Mouse (Mus musculus) limb, embryonic 14.5 days (tissue): ENCODE results near the gene Aida. TPM values are rescaled to one million over a fixed set of nuclear protein-coding genes. Genes with fewer than 3 reads are reported as not detected.

ENCODE experiments used
- ATAC-seq: fragments of 200-750 bp; cut with Nextera tagmentation; 2 replicates; pipeline ENCODE4 v1.8.0; 2017; ENCODE audit warnings: low read depth, moderate number of reproducible peaks, moderate TSS enrichment; ENCODE audit not compliant: low FRiP score
- DNase-seq: peaks from one replicate; pipeline ENCODE4 v3.0.0-alpha.2; 2015; ENCODE audit warnings: low spot score
- H3K27ac ChIP-seq: fragments of 300-500 bp; sonication (generic); replicated peaks from 2 replicates; pipeline ENCODE4 v1.5.1; 2014; ENCODE audit warnings: low read depth, mild to moderate bottlenecking, low read length, moderate library complexity, mixed read lengths
- H3K27me3 ChIP-seq: fragments of 300-500 bp; sonication (generic); 2 replicates; pipeline ENCODE4 v1.6.1; 2014; ENCODE audit warnings: low read length, mixed read lengths; ENCODE audit not compliant: control insufficient read depth, insufficient read depth
- H3K36me3 ChIP-seq: fragments of 300-500 bp; sonication (generic); 2 replicates; pipeline ENCODE4 v1.6.1; 2014; ENCODE audit warnings: mild to moderate bottlenecking, low read length, moderate library complexity, mixed read lengths; ENCODE audit not compliant: control insufficient read depth, insufficient read depth
- H3K4me1 ChIP-seq: fragments of 300-500 bp; sonication (generic); 2 replicates; pipeline ENCODE4 v1.6.1; 2014; ENCODE audit warnings: antibody characterized with exemption, low read length, mixed read lengths; ENCODE audit not compliant: control insufficient read depth, insufficient read depth
- H3K4me2 ChIP-seq: fragments of 300-500 bp; sonication (generic); replicated peaks from 2 replicates; pipeline ENCODE4 v1.6.1; 2014; ENCODE audit warnings: low read depth, mild to moderate bottlenecking, low read length, moderate library complexity; ENCODE audit not compliant: severe bottlenecking
- H3K4me3 ChIP-seq: fragments of 300-500 bp; sonication (generic); replicated peaks from 2 replicates; pipeline ENCODE4 v1.5.1; 2014; ENCODE audit warnings: low read length
- H3K9ac ChIP-seq: fragments of 300-500 bp; sonication (generic); 2 replicates; pipeline ENCODE4 v1.6.1; 2014; ENCODE audit warnings: mild to moderate bottlenecking, low read depth, low read length, moderate library complexity; ENCODE audit not compliant: severe bottlenecking
- H3K9me3 ChIP-seq: fragments of 300-500 bp; sonication (generic); 2 replicates; pipeline ENCODE4 v1.6.1; 2016; ENCODE audit warnings: low read length; ENCODE audit not compliant: control insufficient read depth
- POLR2A ChIP-seq: fragments of 200-500 bp; IDR thresholded peaks from 2 replicates; pipeline ENCODE4 v1.8.0; 2012; ENCODE audit warnings: inconsistent platforms, mild to moderate bottlenecking, moderate library complexity, borderline replicate concordance; ENCODE audit not compliant: insufficient read depth, insufficient read length; ENCODE audit errors: extremely low read depth
- WGBS: fragments of 180-500 bp; shearing (Covaris S2); extraction: QIAGEN DNeasy Blood & Tissue Kit; methylation state at CpG from one replicate; pipeline ENCODE4 v1.1.7; 2014; 5-methylcytosine and 5-hydroxymethylcytosine counted together
- polyA plus RNA-seq, 2 experiments: library from polyadenylated mRNA; depleted of rRNA in 1 of 2; stranded (reverse) in 1 of 2; unstranded in 1 of 2; fragments of >200 nt; fragmentation: Nextera tagmentation in 1 of 2; extraction: Ambion mirVana in 1 of 2; gene quantifications; 2 replicates each; pipeline versions ENCODE4 v1.2.1 to v1.2.3; 2012 to 2014

Aida gene
- polyA plus RNA-seq (2012; rRNA removed) (87.3 and 93.3 TPM in 2 replicates), polyA plus RNA-seq (2014; fragmentation: Nextera tagmentation; extraction: Ambion mirVana) (31.9 and 34.9 TPM in 2 replicates)

DNA sequence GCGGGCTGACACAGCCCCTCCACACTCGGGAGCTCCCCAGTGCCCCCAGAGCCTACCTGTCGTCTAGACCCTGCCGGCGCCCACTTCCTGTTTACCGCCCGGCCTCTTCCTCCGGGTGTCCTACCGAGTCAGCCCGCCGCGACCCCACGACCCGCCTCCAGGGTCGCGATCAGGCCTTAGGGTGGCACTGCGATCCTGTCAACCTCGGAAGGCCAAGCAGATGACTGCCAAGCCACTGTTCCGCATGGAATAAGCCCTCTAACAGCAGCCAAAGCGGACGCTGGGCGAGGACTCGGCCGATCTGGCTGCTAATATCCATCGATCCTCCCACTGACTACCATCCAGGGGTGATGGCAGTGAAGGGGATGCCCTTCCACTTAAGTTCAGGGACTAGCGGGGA is at the start of gene Aida:
TSS of gene Aida (plus strand) at position 126 of the 400 bp plus-strand sequence.
- Histone ChIP-seq H3K4me1 (no peaks in the 10 kb centered on the region), H3K4me2 (peak within 1 kb of the TSS; percentile 49), H3K4me3 (peak within 1 kb of the TSS; percentile 45), H3K27me3 (no peaks in the 10 kb centered on the region), H3K9me3 (no peaks in the 10 kb centered on the region), H3K27ac (peak within 1 kb of the TSS; percentile 19; the same call in 1 of the 2 replicates), H3K9ac (peak within 1 kb of the TSS; percentile 51), H3K36me3 (peaks cover 18% of the 10 kb centered on the region)
- no peak for TF ChIP-seq POLR2A
- DNase-seq = no peak
- no peak for ATAC-seq
- under 1% methylated on average over 26 of the region's 26 CpGs for WGBS

DNA sequence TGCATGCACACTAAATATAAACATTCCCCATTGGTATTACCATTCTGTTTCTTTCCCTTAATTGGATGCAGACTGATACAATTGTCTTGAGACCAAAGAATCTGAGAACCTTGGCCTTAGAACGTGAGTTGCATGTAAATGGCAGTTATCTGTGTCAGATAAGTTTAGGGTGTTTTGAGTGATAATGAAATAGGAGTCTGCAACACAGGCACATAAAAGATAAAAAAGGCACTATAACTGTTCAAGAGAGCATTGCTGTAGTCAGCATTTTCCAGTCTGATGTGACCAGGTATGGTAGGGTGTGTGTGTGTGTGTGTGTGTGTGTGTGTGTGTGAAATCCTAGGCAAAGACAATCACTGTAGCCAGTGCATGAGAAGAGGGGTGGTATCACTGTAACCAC is 48.2 kb upstream of the Aida start:
- H3K9ac ChIP-seq = no peak overlapping the region
- no peak overlapping the region for H3K4me2 ChIP-seq
- H3K9me3 ChIP-seq = no peaks in the 10 kb centered on the region
- ATAC-seq (no peak), DNase-seq (no peak)
- TF ChIP-seq POLR2A = no peak
- H3K27ac ChIP-seq = no peak overlapping the region
- no peaks in the 10 kb centered on the region for H3K36me3 ChIP-seq
- no peaks in the 10 kb centered on the region for H3K27me3 ChIP-seq
- 20% methylated on average over 1 of the region's 1 CpGs for WGBS
- no peaks in the 10 kb centered on the region; the same call in 1 of the 2 replicates for H3K4me1 ChIP-seq
- no peak overlapping the region for H3K4me3 ChIP-seq

DNA sequence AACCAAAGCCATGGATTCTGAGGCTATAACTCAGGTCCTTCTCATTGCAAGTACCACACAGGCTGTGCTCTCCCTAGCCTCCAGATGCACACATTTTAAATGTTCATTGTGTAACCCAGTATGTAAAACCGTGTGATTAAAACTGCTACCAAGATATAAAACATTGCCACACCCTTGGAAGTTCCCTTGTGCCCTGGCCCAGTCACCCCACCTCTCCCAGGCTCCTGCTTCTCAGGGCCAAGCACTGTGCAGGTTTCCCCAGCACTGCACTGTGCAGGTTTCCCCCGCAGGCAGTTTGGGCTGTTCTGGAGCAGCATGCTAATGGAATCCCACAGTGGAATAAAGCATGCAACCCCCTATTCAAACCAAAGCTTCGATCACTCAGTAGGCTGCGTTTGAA is 45.8 kb upstream of the Aida start:
- DNase-seq (no peak), ATAC-seq (no peak)
- Histone ChIP-seq H3K4me3 (no peak overlapping the region), H3K4me1 (no peaks in the 10 kb centered on the region; the same call in 1 of the 2 replicates), H3K4me2 (no peak overlapping the region), H3K36me3 (no peaks in the 10 kb centered on the region), H3K9me3 (no peaks in the 10 kb centered on the region), H3K9ac (no peak overlapping the region), H3K27me3 (no peaks in the 10 kb centered on the region), H3K27ac (no peak overlapping the region)
- 56% methylated on average over 4 of the region's 4 CpGs for WGBS
- no peak for TF ChIP-seq POLR2A

DNA sequence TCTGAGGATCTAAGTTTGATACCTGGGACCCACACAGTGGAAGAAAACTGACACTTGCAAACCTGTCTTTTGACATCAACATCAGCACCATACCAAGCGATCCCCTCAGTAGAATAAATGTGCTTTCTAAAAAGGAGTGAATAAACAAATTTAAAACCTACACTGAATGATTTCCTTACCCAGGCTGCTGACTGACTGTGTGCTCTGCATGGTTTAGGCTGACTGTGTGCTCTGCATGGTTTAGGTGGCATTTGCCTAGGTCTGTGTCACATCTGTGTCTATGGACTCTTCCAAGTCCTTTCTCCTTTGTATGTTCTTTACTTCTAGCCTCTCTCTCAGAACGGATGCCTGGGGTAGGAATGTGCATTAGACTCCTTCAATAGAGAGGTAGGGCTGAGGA is 44.6 kb upstream of the Aida start:
- Histone ChIP-seq H3K4me1 (no peaks in the 10 kb centered on the region; the same call in 1 of the 2 replicates), H3K4me3 (no peak overlapping the region), H3K9me3 (no peaks in the 10 kb centered on the region), H3K4me2 (no peak overlapping the region), H3K36me3 (no peaks in the 10 kb centered on the region), H3K9ac (no peak overlapping the region), H3K27ac (no peak overlapping the region), H3K27me3 (no peaks in the 10 kb centered on the region)
- ATAC-seq (no peak), DNase-seq (no peak)
- WGBS = 71% methylated on average over 2 of the region's 2 CpGs
- TF ChIP-seq POLR2A = no peak

DNA sequence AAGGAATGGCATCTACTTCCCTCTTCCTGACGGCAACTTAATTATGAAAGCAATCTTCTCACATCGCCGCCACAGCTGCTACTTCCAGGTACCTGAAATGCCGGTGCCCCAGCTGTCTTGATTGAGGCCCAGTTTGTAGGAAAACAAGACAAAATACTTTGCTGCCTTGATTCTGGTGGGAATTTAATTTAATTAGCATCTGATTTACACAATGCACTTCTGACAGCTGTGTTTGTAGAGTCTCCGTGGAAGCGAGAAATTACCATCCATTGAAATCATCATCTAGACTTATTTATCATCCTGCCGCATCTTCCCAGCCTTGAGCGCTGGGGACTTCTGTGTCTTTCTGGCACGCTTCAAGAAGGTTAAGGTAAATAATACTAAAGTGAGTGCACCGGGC is 43.8 kb upstream of the Aida start:
- TF ChIP-seq POLR2A = no peak
- no peak overlapping the region for H3K4me2 ChIP-seq
- no peaks in the 10 kb centered on the region for H3K36me3 ChIP-seq
- no peak overlapping the region for H3K4me3 ChIP-seq
- H3K27me3 ChIP-seq = no peaks in the 10 kb centered on the region
- no peaks in the 10 kb centered on the region for H3K9me3 ChIP-seq
- ATAC-seq (no peak), DNase-seq (no peak)
- 52% methylated on average over 10 of the region's 10 CpGs for WGBS
- no peak overlapping the region for H3K27ac ChIP-seq
- H3K9ac ChIP-seq = no peak overlapping the region
- H3K4me1 ChIP-seq = no peaks in the 10 kb centered on the region; the same call in 1 of the 2 replicates
